Mouse (Mus musculus): ENCODE measurements around the gene Cdh10. TPM values are rescaled to one million over a fixed set of nuclear protein-coding genes. Genes with fewer than 3 reads are reported as not detected.

Gene Cdh10
- polyA plus RNA-seq, 1 experiment: 0.11 TPM

- H3K36me3 ChIP-seq (ENCODE audit: control insufficient read depth, insufficient read depth, low read length): no peaks in the 10 kb centered on the region
- H3K27me3 ChIP-seq (replicated peaks; ENCODE audit: control insufficient read depth, insufficient read depth, low read length): no peaks in the 10 kb centered on the region
- no peak for DNase-seq
- no peaks in the 10 kb centered on the region for H3K4me1 ChIP-seq (ENCODE audit: control insufficient read depth, insufficient read depth, low read length)
- TF ChIP-seq CTCF (conservative IDR thresholded peaks at IDR 0.05; ENCODE audit: insufficient read depth, insufficient read length, low read depth, low read length): no peak
- TF ChIP-seq POLR2A (IDR thresholded peaks at IDR 0.05; ENCODE audit: low read depth, low read length): no peak
- no peak overlapping the region for H3K27ac ChIP-seq (ENCODE audit: insufficient read depth, low read depth, low read length)
- no peak overlapping the region for H3K4me3 ChIP-seq (ENCODE audit: insufficient read depth, low read depth, low read length)
- WGBS: 76% methylated on average over 2 of the region's 2 CpGs
Observed at GRCm38 (mm10) chr15:18926964-18927363, 108.2 kb downstream of the Cdh10 start.

GRCm38 (mm10) chr15:18952266-18952665, 133.5 kb downstream of the Cdh10 start:
- no peaks in the 10 kb centered on the region for H3K27me3 ChIP-seq (replicated peaks; ENCODE audit: control insufficient read depth, insufficient read depth, low read length)
- H3K36me3 ChIP-seq (ENCODE audit: control insufficient read depth, insufficient read depth, low read length): no peaks in the 10 kb centered on the region
- H3K4me3 ChIP-seq (ENCODE audit: insufficient read depth, low read depth, low read length): no peak overlapping the region
- no peaks in the 10 kb centered on the region for H3K4me1 ChIP-seq (ENCODE audit: control insufficient read depth, insufficient read depth, low read length)
- 70% methylated on average over 3 of the region's 3 CpGs for WGBS
- no peak for DNase-seq
- TF ChIP-seq POLR2A (IDR thresholded peaks at IDR 0.05; ENCODE audit: low read depth, low read length) (no peak), CTCF (conservative IDR thresholded peaks at IDR 0.05; ENCODE audit: insufficient read depth, insufficient read length, low read depth, low read length) (no peak)
- H3K27ac ChIP-seq (ENCODE audit: insufficient read depth, low read depth, low read length): no peak overlapping the region

- no peak for DNase-seq
- WGBS: 52% methylated on average over 5 of the region's 5 CpGs
- no peak overlapping the region for H3K4me3 ChIP-seq (ENCODE audit: insufficient read depth, low read depth, low read length)
- no peaks in the 10 kb centered on the region for H3K27me3 ChIP-seq (replicated peaks; ENCODE audit: control insufficient read depth, insufficient read depth, low read length)
- H3K36me3 ChIP-seq (ENCODE audit: control insufficient read depth, insufficient read depth, low read length): no peaks in the 10 kb centered on the region
- no peaks in the 10 kb centered on the region for H3K4me1 ChIP-seq (ENCODE audit: control insufficient read depth, insufficient read depth, low read length)
- H3K27ac ChIP-seq (ENCODE audit: insufficient read depth, low read depth, low read length): no peak overlapping the region
- no peak for TF ChIP-seq POLR2A (IDR thresholded peaks at IDR 0.05; ENCODE audit: low read depth, low read length)
- TF ChIP-seq CTCF (conservative IDR thresholded peaks at IDR 0.05; ENCODE audit: insufficient read depth, insufficient read length, low read depth, low read length): no peak
Observed at GRCm38 (mm10) chr15:18975041-18975440, 156.3 kb downstream of the Cdh10 start.

GRCm38 (mm10) chr15:18984891-18985290, 166.1 kb downstream of the Cdh10 start:
- Histone ChIP-seq H3K36me3 (ENCODE audit: control insufficient read depth, insufficient read depth, low read length) (no peaks in the 10 kb centered on the region), H3K27ac (ENCODE audit: insufficient read depth, low read depth, low read length) (no peak overlapping the region), H3K4me1 (ENCODE audit: control insufficient read depth, insufficient read depth, low read length) (no peaks in the 10 kb centered on the region), H3K4me3 (ENCODE audit: insufficient read depth, low read depth, low read length) (no peak overlapping the region), H3K27me3 (replicated peaks; ENCODE audit: control insufficient read depth, insufficient read depth, low read length) (no peaks in the 10 kb centered on the region)
- 75% methylated on average over 3 of the region's 3 CpGs for WGBS
- no peak for DNase-seq
- TF ChIP-seq CTCF (conservative IDR thresholded peaks at IDR 0.05; ENCODE audit: insufficient read depth, insufficient read length, low read depth, low read length) (no peak), POLR2A (IDR thresholded peaks at IDR 0.05; ENCODE audit: low read depth, low read length) (no peak)

- Histone ChIP-seq H3K27ac (ENCODE audit: insufficient read depth, low read depth, low read length) (no peak overlapping the region), H3K36me3 (ENCODE audit: control insufficient read depth, insufficient read depth, low read length) (no peaks in the 10 kb centered on the region), H3K4me3 (ENCODE audit: insufficient read depth, low read depth, low read length) (no peak overlapping the region), H3K4me1 (ENCODE audit: control insufficient read depth, insufficient read depth, low read length) (no peaks in the 10 kb centered on the region), H3K27me3 (replicated peaks; ENCODE audit: control insufficient read depth, insufficient read depth, low read length) (no peaks in the 10 kb centered on the region)
- 74% methylated on average over 1 of the region's 1 CpGs for WGBS
- no peak for DNase-seq
- TF ChIP-seq POLR2A (IDR thresholded peaks at IDR 0.05; ENCODE audit: low read depth, low read length) (no peak), CTCF (conservative IDR thresholded peaks at IDR 0.05; ENCODE audit: insufficient read depth, insufficient read length, low read depth, low read length) (no peak)
Observed at GRCm38 (mm10) chr15:18987671-18988070, 168.9 kb downstream of the Cdh10 start.

GRCm38 (mm10) chr15:18993512-18993911, 174.8 kb downstream of the Cdh10 start:
- Histone ChIP-seq H3K27me3 (replicated peaks; ENCODE audit: control insufficient read depth, insufficient read depth, low read length) (no peaks in the 10 kb centered on the region), H3K27ac (ENCODE audit: insufficient read depth, low read depth, low read length) (no peak overlapping the region), H3K4me1 (ENCODE audit: control insufficient read depth, insufficient read depth, low read length) (no peaks in the 10 kb centered on the region), H3K4me3 (ENCODE audit: insufficient read depth, low read depth, low read length) (no peak overlapping the region), H3K36me3 (ENCODE audit: control insufficient read depth, insufficient read depth, low read length) (no peaks in the 10 kb centered on the region)
- DNase-seq: no peak
- TF ChIP-seq CTCF (conservative IDR thresholded peaks at IDR 0.05; ENCODE audit: insufficient read depth, insufficient read length, low read depth, low read length): no peak
- no peak for TF ChIP-seq POLR2A (IDR thresholded peaks at IDR 0.05; ENCODE audit: low read depth, low read length)

GRCm38 (mm10) chr15:18994294-18994693, 175.5 kb downstream of the Cdh10 start:
- H3K4me3 ChIP-seq (ENCODE audit: insufficient read depth, low read depth, low read length): no peak overlapping the region
- H3K4me1 ChIP-seq (ENCODE audit: control insufficient read depth, insufficient read depth, low read length): no peaks in the 10 kb centered on the region
- TF ChIP-seq CTCF (conservative IDR thresholded peaks at IDR 0.05; ENCODE audit: insufficient read depth, insufficient read length, low read depth, low read length) (no peak), POLR2A (IDR thresholded peaks at IDR 0.05; ENCODE audit: low read depth, low read length) (no peak)
- H3K36me3 ChIP-seq (ENCODE audit: control insufficient read depth, insufficient read depth, low read length): no peaks in the 10 kb centered on the region
- DNase-seq: no peak
- H3K27ac ChIP-seq (ENCODE audit: insufficient read depth, low read depth, low read length): no peak overlapping the region
- no peaks in the 10 kb centered on the region for H3K27me3 ChIP-seq (replicated peaks; ENCODE audit: control insufficient read depth, insufficient read depth, low read length)
- WGBS: 67% methylated on average over 4 of the region's 4 CpGs

GRCm38 (mm10) chr15:19010829-19011228, 192.1 kb downstream of the Cdh10 start:
- H3K4me1 ChIP-seq (ENCODE audit: control insufficient read depth, insufficient read depth, low read length): no peaks in the 10 kb centered on the region
- no peak for DNase-seq
- no peak overlapping the region for H3K4me3 ChIP-seq (ENCODE audit: insufficient read depth, low read depth, low read length)
- H3K27me3 ChIP-seq (replicated peaks; ENCODE audit: control insufficient read depth, insufficient read depth, low read length): no peaks in the 10 kb centered on the region
- no peaks in the 10 kb centered on the region for H3K36me3 ChIP-seq (ENCODE audit: control insufficient read depth, insufficient read depth, low read length)
- TF ChIP-seq CTCF (conservative IDR thresholded peaks at IDR 0.05; ENCODE audit: insufficient read depth, insufficient read length, low read depth, low read length) (no peak), POLR2A (IDR thresholded peaks at IDR 0.05; ENCODE audit: low read depth, low read length) (no peak)
- 79% methylated on average over 10 of the region's 10 CpGs for WGBS
- H3K27ac ChIP-seq (ENCODE audit: insufficient read depth, low read depth, low read length): no peak overlapping the region

All from kidney, adult 2 months (tissue).